Mouse (Mus musculus): ENCODE results near the gene Slc11a2.
"Not testable (repeated sequence)": the region's sequence is repeated elsewhere in the genome, so short reads cannot be mapped to it uniquely, and the experiment has no call there.

The Slc11a2 gene

GRCm38 (mm10) chr15:100349496-100349895 lies 75.4 kb downstream of the Slc11a2 start:
- DNase-seq (ENCODE audit: low spot score), result peak; percentile 77

- DNase-seq (ENCODE audit: low spot score), result peak; percentile 69
Observed at GRCm38 (mm10) chr15:100346761-100347160, 78.1 kb downstream of the Slc11a2 start.

DNA sequence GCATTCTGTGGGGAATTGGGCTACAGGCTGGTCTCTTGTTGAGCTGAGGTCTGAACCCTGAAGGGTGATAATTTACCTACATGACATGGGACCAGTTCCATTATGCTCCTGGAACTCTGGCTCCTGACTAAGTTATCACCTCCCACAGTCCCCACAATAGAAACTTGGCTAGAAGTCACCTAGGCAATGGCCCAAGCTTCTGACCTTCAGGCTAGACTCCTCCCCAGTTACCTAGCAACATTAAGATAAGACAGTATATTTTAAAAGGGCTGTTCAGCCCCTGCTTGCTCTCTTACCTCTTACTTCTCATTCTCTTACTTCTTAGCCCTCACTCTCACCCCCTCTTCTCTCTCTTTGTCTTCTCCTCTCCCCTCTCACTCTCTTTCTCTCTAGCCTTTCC lies 79.4 kb downstream of the Slc11a2 start:
- DNase-seq (ENCODE audit: low spot score), result no peak

GRCm38 (mm10) chr15:100341314-100341980 lies 83.4 kb downstream of the Slc11a2 start:
- not testable (repeated sequence) for DNase-seq (ENCODE audit: low spot score)

All from yolk sac, embryonic 10.5 days (tissue).